Mouse (Mus musculus): ENCODE measurements around the gene Acad11.

Acad11 gene

GRCm38 (mm10) chr9:104144314-104144996, 81.3 kb downstream of the Acad11 start:
- DNase-seq (ENCODE audit: low spot score in 2 of 2) = no peak

DNA sequence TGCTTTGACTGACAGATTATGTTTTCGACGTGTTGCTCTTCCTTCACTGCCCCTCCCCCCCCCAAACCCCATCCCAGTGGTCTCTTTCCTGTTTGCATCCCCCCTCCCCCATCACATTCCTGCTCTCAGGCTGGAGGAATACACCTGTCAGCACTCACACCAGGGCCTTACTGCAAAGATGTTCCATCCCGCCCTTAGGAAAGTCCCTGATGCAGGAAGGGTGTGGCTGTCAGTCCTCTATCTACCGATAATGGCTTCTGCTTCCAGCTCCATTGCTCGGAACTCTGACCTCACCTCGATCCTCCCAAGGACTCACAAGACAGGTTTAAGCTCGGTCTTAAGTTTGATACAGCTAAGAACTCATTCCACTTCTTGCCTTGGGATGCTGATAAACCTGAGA, 83.5 kb downstream of the Acad11 start:
- no peak for DNase-seq (ENCODE audit: low spot score in 2 of 2)

- no peak for DNase-seq (ENCODE audit: low spot score in 2 of 2)
Observed at GRCm38 (mm10) chr9:104148969-104149368, 85.8 kb downstream of the Acad11 start.

- DNase-seq (ENCODE audit: low spot score in 2 of 2) = no peak
Observed at GRCm38 (mm10) chr9:104152121-104152520, 88.9 kb downstream of the Acad11 start.

- DNase-seq (ENCODE audit: low spot score in 2 of 2) = no peak
Observed at GRCm38 (mm10) chr9:104155100-104155715, 92.0 kb downstream of the Acad11 start.

DNA sequence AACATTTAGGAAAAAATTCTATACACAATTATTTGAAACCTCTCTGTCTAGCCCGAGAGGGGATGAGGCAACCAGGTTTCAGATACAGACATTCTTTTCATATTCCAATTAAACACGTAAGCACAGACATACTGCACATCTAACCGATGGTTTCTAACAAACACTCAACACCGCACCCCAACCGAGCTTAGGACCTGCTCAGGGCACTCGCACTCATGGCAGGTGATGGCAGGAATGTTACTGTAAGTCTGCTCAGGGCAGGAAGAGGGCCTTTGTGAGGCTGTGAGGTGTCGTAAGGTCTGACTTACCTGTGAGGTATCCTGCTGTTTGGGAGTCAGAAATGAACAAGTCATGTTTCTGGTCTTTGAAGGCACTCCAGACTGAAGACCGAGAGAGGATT, 93.3 kb downstream of the Acad11 start:
- DNase-seq (ENCODE audit: low spot score in 2 of 2) = no peak

- DNase-seq (ENCODE audit: low spot score in 2 of 2) = no peak
Observed at GRCm38 (mm10) chr9:104157291-104157690, 94.1 kb downstream of the Acad11 start.

DNA sequence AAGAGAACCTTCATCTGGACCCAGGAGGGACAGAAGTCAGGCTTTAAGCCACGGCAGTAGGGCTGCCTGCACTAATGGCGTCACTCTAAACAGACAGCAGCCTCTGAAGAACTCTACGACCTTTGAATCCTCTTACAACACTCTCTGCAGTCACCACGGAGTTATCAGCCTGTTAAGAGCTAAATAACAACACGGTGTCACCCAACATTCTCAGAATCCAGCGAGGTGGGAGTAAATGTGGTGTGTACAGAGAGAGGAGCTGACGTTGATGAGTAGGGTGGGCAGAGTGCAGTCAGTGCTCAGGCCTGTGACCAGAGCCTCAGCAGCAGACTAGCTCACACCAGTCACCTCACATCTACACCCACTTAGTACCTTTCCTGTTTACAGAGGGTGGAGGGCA, 97.9 kb downstream of the Acad11 start:
- DNase-seq (ENCODE audit: low spot score in 2 of 2) = no peak

DNA sequence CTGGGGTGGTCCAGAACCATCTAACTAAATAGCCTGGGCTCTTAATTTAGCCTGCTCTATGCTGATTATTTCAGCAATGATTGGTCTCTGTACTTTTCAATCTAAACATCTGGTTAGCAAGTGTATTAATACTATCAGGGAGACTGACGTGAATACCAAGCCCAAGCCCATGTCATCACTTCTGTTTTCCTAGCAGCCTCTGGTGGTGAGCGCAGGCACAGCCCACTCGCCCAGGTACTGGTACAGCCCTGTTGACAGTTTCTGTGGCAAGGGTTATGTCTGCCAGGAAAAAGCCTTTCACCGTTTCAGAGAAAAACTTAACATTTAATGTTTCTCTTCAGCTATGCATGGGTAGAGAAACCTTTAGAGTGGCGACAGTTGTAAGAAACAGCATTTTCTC, 101.0 kb downstream of the Acad11 start:
- no peak for DNase-seq (ENCODE audit: low spot score in 2 of 2)

GRCm38 (mm10) chr9:104165926-104166325, 102.7 kb downstream of the Acad11 start:
- DNase-seq (ENCODE audit: low spot score in 2 of 2) = no peak

- no peak for DNase-seq (ENCODE audit: low spot score in 2 of 2)
Observed at GRCm38 (mm10) chr9:104169986-104170385, 106.8 kb downstream of the Acad11 start.

- DNase-seq (ENCODE audit: low spot score in 2 of 2) = no peak
Observed at GRCm38 (mm10) chr9:104171651-104172050, 108.5 kb downstream of the Acad11 start.

- DNase-seq (ENCODE audit: low spot score in 2 of 2) = no peak
Observed at GRCm38 (mm10) chr9:104172342-104172741, 109.2 kb downstream of the Acad11 start.

Data from frontal cortex, postnatal 10 days (tissue).